Mouse (Mus musculus) right cerebral cortex, adult 18-20 months (tissue): ENCODE data around the gene Nt5c2.
"Not testable (repeated sequence)": the region's sequence is repeated elsewhere in the genome, so short reads cannot be mapped to it uniquely, and the experiment has no call there.

Source experiments
- DNase-seq: peaks from one replicate; pipeline ENCODE4 v3.0.0; 2022; ENCODE audit warnings: mixed read lengths

Nt5c2 gene

GRCm38 (mm10) chr19:46987646-46988045, 27.3 kb downstream of the Nt5c2 start:
- no peak for DNase-seq

- DNase-seq: no peak
Observed at GRCm38 (mm10) chr19:46984726-46985622, 30.0 kb downstream of the Nt5c2 start.

- no peak for DNase-seq
Observed at GRCm38 (mm10) chr19:46983966-46984380, 31.0 kb downstream of the Nt5c2 start.

- DNase-seq: no peak
Observed at GRCm38 (mm10) chr19:46983352-46983965, 31.5 kb downstream of the Nt5c2 start.

GRCm38 (mm10) chr19:46981462-46981861, 33.5 kb downstream of the Nt5c2 start:
- no peak for DNase-seq

- no peak for DNase-seq
Observed at GRCm38 (mm10) chr19:46979781-46980105, 35.2 kb downstream of the Nt5c2 start.

- DNase-seq: no peak
Observed at GRCm38 (mm10) chr19:46978920-46979780, 35.8 kb downstream of the Nt5c2 start.

GRCm38 (mm10) chr19:46978069-46978468, 36.9 kb downstream of the Nt5c2 start:
- not testable (repeated sequence) for DNase-seq

GRCm38 (mm10) chr19:46977460-46977859, 37.5 kb downstream of the Nt5c2 start:
- DNase-seq: no peak

GRCm38 (mm10) chr19:46976743-46977142, 38.2 kb downstream of the Nt5c2 start:
- no peak for DNase-seq

GRCm38 (mm10) chr19:46975997-46976396, 39.0 kb downstream of the Nt5c2 start:
- no peak for DNase-seq

- no peak for DNase-seq
Observed at GRCm38 (mm10) chr19:46975565-46975964, 39.4 kb downstream of the Nt5c2 start.

GRCm38 (mm10) chr19:46972159-46972558, 42.8 kb downstream of the Nt5c2 start:
- DNase-seq: no peak

- no peak for DNase-seq
Observed at GRCm38 (mm10) chr19:46971712-46972111, 43.2 kb downstream of the Nt5c2 start.

GRCm38 (mm10) chr19:46971051-46971689, 43.8 kb downstream of the Nt5c2 start:
- DNase-seq: no peak

GRCm38 (mm10) chr19:46970121-46970729, 44.7 kb downstream of the Nt5c2 start:
- no peak for DNase-seq

- DNase-seq: no peak
Observed at GRCm38 (mm10) chr19:46969286-46969985, 45.5 kb downstream of the Nt5c2 start.

- no peak for DNase-seq
Observed at GRCm38 (mm10) chr19:46968833-46969232, 46.1 kb downstream of the Nt5c2 start.

GRCm38 (mm10) chr19:46967861-46968260, 47.1 kb downstream of the Nt5c2 start:
- DNase-seq: no peak

GRCm38 (mm10) chr19:46966330-46966729, 48.6 kb downstream of the Nt5c2 start:
- no peak for DNase-seq

- no peak for DNase-seq
Observed at GRCm38 (mm10) chr19:46965496-46965895, 49.5 kb downstream of the Nt5c2 start.

- no peak for DNase-seq
Observed at GRCm38 (mm10) chr19:46964353-46964752, 50.6 kb downstream of the Nt5c2 start.
